In the genomic region with DNA sequence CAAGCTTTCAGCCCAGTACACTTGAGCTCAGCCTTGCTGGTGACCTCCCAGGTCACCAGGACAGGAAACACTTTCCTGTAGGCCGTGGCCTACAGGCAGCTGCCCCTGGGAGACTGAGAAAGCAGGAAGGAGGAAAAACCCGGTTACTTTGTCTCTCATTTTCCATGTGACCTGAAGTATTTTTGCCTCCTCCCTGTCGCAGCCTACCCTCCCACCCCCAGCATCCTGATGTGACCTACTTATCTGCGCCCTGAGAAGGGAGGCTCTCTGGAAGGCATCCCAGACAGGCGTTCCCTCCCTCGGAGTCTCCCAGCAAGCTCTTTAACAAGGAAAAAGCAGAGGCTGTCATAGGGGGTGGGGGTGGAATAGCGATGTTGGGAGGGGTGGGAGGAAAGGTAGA, we compare ENCODE assay signal across 9 mouse cellular contexts. TPM values are rescaled to one million over a fixed set of nuclear protein-coding genes. Genes with fewer than 3 reads are reported as not detected.
DNase-seq lines count a peak whose midpoint lies in the region; ATAC-seq and TF ChIP-seq lines count a peak whose summit lies in the region.
"Had no signal": no experiment of that assay in that cellular context is flagged by ENCODE, and none has a peak within 500 bp of the region (broad histone marks: within the 10 kb centered on the region; RNA-seq: fewer than 3 reads in every experiment).

No protein-coding gene starts in this region.

- H3K27ac ChIP-seq in forebrain, embryonic 14.5 days (ENCODE audit: low read depth, low read length): no peak overlapping the region
- no peak overlapping the region for H3K27ac ChIP-seq in forebrain, embryonic 16.5 days (ENCODE audit: low read length)
- H3K27ac ChIP-seq in limb, embryonic 14.5 days (replicated peaks; ENCODE audit: low read depth, low read length): no peak overlapping the region
- H3K27ac ChIP-seq in midbrain, embryonic 10.5 days (replicated peaks): no peak overlapping the region
- H3K27ac ChIP-seq: neural tube, embryonic 12.5 days had no signal

- TF ChIP-seq POLR2A in limb, embryonic 14.5 days (IDR thresholded peaks at IDR 0.05; ENCODE audit: borderline replicate concordance, extremely low read depth, insufficient read depth, insufficient read length): no peak

- peak; percentile 14 for DNase-seq in forebrain, embryonic 14.5 days (ENCODE audit: low spot score)
- peak; percentile 82 for DNase-seq in adrenal gland, postnatal 14 days
- peak; percentile 88 for DNase-seq in gastrocnemius, adult 18-20 months (ENCODE audit: low spot score)
- peak; percentile 60 for DNase-seq in kidney, adult 18-20 months
- DNase-seq in limb, embryonic 14.5 days (ENCODE audit: low spot score): peak; percentile 48
- DNase-seq in skeletal muscle tissue, adult 2 months (ENCODE audit: low read depth, low spot score): peak; percentile 88
- DNase-seq in midbrain, embryonic 10.5 days (ENCODE audit: low spot score): no peak

- no peak overlapping the region for H3K9ac ChIP-seq in forebrain, embryonic 14.5 days (ENCODE audit: low read length)
- no peak overlapping the region for H3K9ac ChIP-seq in forebrain, embryonic 16.5 days (replicated peaks; ENCODE audit: low read depth, low read length)
- no peak overlapping the region for H3K9ac ChIP-seq in limb, embryonic 14.5 days (ENCODE audit: low read depth, low read length, severe bottlenecking)
- H3K9ac ChIP-seq: neural tube, embryonic 12.5 days had no signal

- 32% methylated on average over 7 of the region's 7 CpGs for WGBS in forebrain, embryonic 14.5 days
- WGBS in forebrain, embryonic 16.5 days: 24% methylated on average over 7 of the region's 7 CpGs
- WGBS in limb, embryonic 14.5 days: 21% methylated on average over 7 of the region's 7 CpGs
- WGBS in midbrain, embryonic 10.5 days: 32% methylated on average over 7 of the region's 7 CpGs

- H3K4me3 ChIP-seq in forebrain, embryonic 14.5 days (ENCODE audit: low read depth, low read length): no peak overlapping the region
- no peak overlapping the region for H3K4me3 ChIP-seq in forebrain, embryonic 16.5 days (replicated peaks; ENCODE audit: low read length)
- H3K4me3 ChIP-seq in limb, embryonic 14.5 days (replicated peaks; ENCODE audit: low read length): no peak overlapping the region
- no peak overlapping the region for H3K4me3 ChIP-seq in midbrain, embryonic 10.5 days
- H3K4me3 ChIP-seq: neural tube, embryonic 12.5 days had no signal

- H3K36me3 ChIP-seq in forebrain, embryonic 14.5 days (ENCODE audit: control insufficient read depth, insufficient read depth, low read length): no peaks in the 10 kb centered on the region
- H3K36me3 ChIP-seq in forebrain, embryonic 16.5 days (ENCODE audit: control insufficient read depth, insufficient read depth): no peaks in the 10 kb centered on the region
- H3K36me3 ChIP-seq in limb, embryonic 14.5 days (ENCODE audit: control insufficient read depth, insufficient read depth, low read length): no peaks in the 10 kb centered on the region
- H3K36me3 ChIP-seq in midbrain, embryonic 10.5 days: no peaks in the 10 kb centered on the region
- H3K36me3 ChIP-seq: neural tube, embryonic 12.5 days had no signal

- no peak for ATAC-seq in forebrain, embryonic 14.5 days
- ATAC-seq in forebrain, embryonic 16.5 days: no peak
- no peak for ATAC-seq in limb, embryonic 14.5 days (ENCODE audit: low FRiP score, low read depth)

- no peaks in the 10 kb centered on the region for H3K9me3 ChIP-seq in forebrain, embryonic 14.5 days (replicated peaks; ENCODE audit: control insufficient read depth, low read length)
- no peaks in the 10 kb centered on the region for H3K9me3 ChIP-seq in forebrain, embryonic 16.5 days (ENCODE audit: control insufficient read depth, low read length)
- no peaks in the 10 kb centered on the region for H3K9me3 ChIP-seq in limb, embryonic 14.5 days (ENCODE audit: control insufficient read depth, low read length)
- no peaks in the 10 kb centered on the region for H3K9me3 ChIP-seq in midbrain, embryonic 10.5 days (replicated peaks)
- H3K9me3 ChIP-seq: neural tube, embryonic 12.5 days had no signal

- H3K27me3 ChIP-seq in forebrain, embryonic 14.5 days (replicated peaks; ENCODE audit: control insufficient read depth, insufficient read depth, low read length): no peaks in the 10 kb centered on the region
- no peaks in the 10 kb centered on the region for H3K27me3 ChIP-seq in forebrain, embryonic 16.5 days (replicated peaks; ENCODE audit: control insufficient read depth, insufficient read depth, low read length)
- H3K27me3 ChIP-seq in limb, embryonic 14.5 days (ENCODE audit: control insufficient read depth, insufficient read depth, low read length): no peaks in the 10 kb centered on the region
- no peaks in the 10 kb centered on the region for H3K27me3 ChIP-seq in midbrain, embryonic 10.5 days (ENCODE audit: low read depth, poor library complexity, severe bottlenecking)
- H3K27me3 ChIP-seq: neural tube, embryonic 12.5 days had no signal

- H3K4me2 ChIP-seq in forebrain, embryonic 14.5 days (ENCODE audit: low read length): no peak overlapping the region
- H3K4me2 ChIP-seq in forebrain, embryonic 16.5 days (ENCODE audit: low read length): no peak overlapping the region
- H3K4me2 ChIP-seq in limb, embryonic 14.5 days (replicated peaks; ENCODE audit: low read depth, low read length, severe bottlenecking): no peak overlapping the region
- H3K4me2 ChIP-seq: neural tube, embryonic 12.5 days had no signal

- peaks cover 3% of the 10 kb centered on the region; the same call in 1 of the 2 replicates for H3K4me1 ChIP-seq in forebrain, embryonic 14.5 days (ENCODE audit: control insufficient read depth, insufficient read depth, low read length)
- H3K4me1 ChIP-seq in forebrain, embryonic 16.5 days (replicated peaks; ENCODE audit: control insufficient read depth, insufficient read depth, low read length): peaks cover 11% of the 10 kb centered on the region
- H3K4me1 ChIP-seq in limb, embryonic 14.5 days (ENCODE audit: control insufficient read depth, insufficient read depth, low read length): peaks cover 9% of the 10 kb centered on the region
- peaks cover 34% of the 10 kb centered on the region for H3K4me1 ChIP-seq in midbrain, embryonic 10.5 days

RNA-seq across cellular contexts. Expression of a gene that starts 16.0 kb away (rescaled TPM):
- polyA plus RNA-seq in forebrain, embryonic 14.5 days (2014; fragmentation: Nextera tagmentation; extraction: Ambion mirVana): not detected in 2 replicates
- not detected in 2 replicates for polyA plus RNA-seq in forebrain, embryonic 16.5 days (2015; fragmentation: Nextera tagmentation; extraction: Ambion mirVana)
- not detected in 2 replicates for total RNA-seq in adrenal gland, postnatal 14 days (2021)
- not detected for total RNA-seq in gastrocnemius, adult 18-20 months (2021)
- 1.9 and 2.8 TPM in 2 replicates for polyA plus RNA-seq in limb, embryonic 14.5 days (2012; rRNA removed)
- polyA plus RNA-seq in limb, embryonic 14.5 days (2014; fragmentation: Nextera tagmentation; extraction: Ambion mirVana): 1.3 and 1.7 TPM in 2 replicates
- polyA plus RNA-seq in midbrain, embryonic 10.5 days (2016; fragmentation: Nextera tagmentation; extraction: Ambion mirVana): not detected in 2 replicates
- polyA plus RNA-seq: neural tube, embryonic 12.5 days had no signal
